Mouse (Mus musculus) forebrain, embryonic 15.5 days (tissue): Measurements from ENCODE around the gene Noto. TPM values are rescaled to one million over a fixed set of nuclear protein-coding genes. Genes with fewer than 3 reads are reported as not detected.
A peak's percentile ranks its signal among the peaks of the same experiment; 100 is the strongest.

ENCODE experiments used
- ATAC-seq: fragments of 200-750 bp; cut with Nextera tagmentation; replicated peaks from 2 replicates; pipeline ENCODE4 v1.8.0; 2017; ENCODE audit warnings: mild to moderate bottlenecking, moderate TSS enrichment, moderate library complexity
- H3K27ac ChIP-seq: fragments of 300-500 bp; sonication (generic); replicated peaks from 2 replicates; pipeline ENCODE4 v1.5.1; 2015; ENCODE audit warnings: mild to moderate bottlenecking, inconsistent platforms
- H3K27me3 ChIP-seq: fragments of 300-500 bp; sonication (generic); 2 replicates; pipeline ENCODE4 v1.6.1; 2015; ENCODE audit warnings: inconsistent platforms
- H3K36me3 ChIP-seq: fragments of 300-500 bp; sonication (generic); 2 replicates; pipeline ENCODE4 v1.6.1; 2015; ENCODE audit warnings: mild to moderate bottlenecking, inconsistent platforms
- H3K4me1 ChIP-seq: fragments of 300-500 bp; sonication (generic); 2 replicates; pipeline ENCODE4 v1.6.1; 2015; ENCODE audit warnings: inconsistent platforms
- H3K4me2 ChIP-seq: fragments of 300-500 bp; sonication (generic); replicated peaks from 2 replicates; pipeline ENCODE4 v1.6.1; 2015; ENCODE audit warnings: mild to moderate bottlenecking, inconsistent platforms
- H3K4me3 ChIP-seq: fragments of 300-500 bp; sonication (generic); 2 replicates; pipeline ENCODE4 v1.5.1; 2015; ENCODE audit warnings: mild to moderate bottlenecking, inconsistent platforms
- H3K9ac ChIP-seq: fragments of 300-500 bp; sonication (generic); replicated peaks from 2 replicates; pipeline ENCODE4 v1.6.1; 2015; ENCODE audit warnings: mild to moderate bottlenecking, inconsistent platforms
- H3K9me3 ChIP-seq: fragments of 300-500 bp; sonication (generic); 2 replicates; pipeline ENCODE4 v1.6.1; 2016; ENCODE audit warnings: inconsistent platforms
- WGBS: fragments of 180-500 bp; shearing (Covaris S2); methylation state at CpG from one replicate; pipeline ENCODE4 v1.1.7; 2015; ENCODE audit warnings: mixed read lengths; 5-methylcytosine and 5-hydroxymethylcytosine counted together
- polyA plus RNA-seq: library from polyadenylated mRNA; unstranded; fragments of >200 nt; fragmentation: Nextera tagmentation; extraction: Ambion mirVana; gene quantifications from 2 replicates; pipeline ENCODE4 v1.2.1, GENCODE M21; 2015

Noto gene
- not detected in 2 replicates for polyA plus RNA-seq

- no peaks in the 10 kb centered on the region for H3K27me3 ChIP-seq
- no peak within 1 kb of the TSS for H3K4me3 ChIP-seq
- no peak within 1 kb of the TSS for H3K4me2 ChIP-seq
- no peaks in the 10 kb centered on the region for H3K4me1 ChIP-seq
- no peak within 1 kb of the TSS for H3K9ac ChIP-seq
- no peak for ATAC-seq
- H3K36me3 ChIP-seq: no peaks in the 10 kb centered on the region
- no peak within 1 kb of the TSS for H3K27ac ChIP-seq
- no peaks in the 10 kb centered on the region for H3K9me3 ChIP-seq
- 14% methylated on average over 28 of the region's 28 CpGs for WGBS
These were observed at the start of gene Noto for GRCm38 (mm10) chr6:85423836-85424379. Noto (plus strand) TSS chr6:85423886.

GRCm38 (mm10) chr6:85373951-85374733, 49.5 kb upstream of the Noto start, which contains the start of gene Rab11fip5:
Rab11fip5 (minus strand) TSS chr6:85374634.
- peak within 1 kb of the TSS; percentile 73 for H3K27ac ChIP-seq
- no peaks in the 10 kb centered on the region for H3K9me3 ChIP-seq
- H3K4me2 ChIP-seq: peak within 1 kb of the TSS; percentile 76
- peak; percentile 55 for ATAC-seq
- H3K27me3 ChIP-seq: no peaks in the 10 kb centered on the region
- peak within 1 kb of the TSS; percentile 75 for H3K4me3 ChIP-seq
- peaks cover 28% of the 10 kb centered on the region for H3K4me1 ChIP-seq
- no peaks in the 10 kb centered on the region for H3K36me3 ChIP-seq
- H3K9ac ChIP-seq: peak within 1 kb of the TSS; percentile 87
- under 1% methylated on average over 80 of the region's 80 CpGs for WGBS

GRCm38 (mm10) chr6:85374734-85375114, 49.0 kb upstream of the Noto start:
- Histone ChIP-seq H3K4me2 (peak overlapping the region; percentile 76), H3K36me3 (no peaks in the 10 kb centered on the region), H3K27me3 (no peaks in the 10 kb centered on the region), H3K4me3 (peak overlapping the region; percentile 75), H3K27ac (peak overlapping the region; percentile 73), H3K9me3 (no peaks in the 10 kb centered on the region), H3K9ac (peak overlapping the region; percentile 51), H3K4me1 (peaks cover 28% of the 10 kb centered on the region)
- ATAC-seq: peak; percentile 97
- 0% methylated on average over 19 of the region's 19 CpGs for WGBS

GRCm38 (mm10) chr6:85377066-85377734, 46.5 kb upstream of the Noto start:
- no peak overlapping the region for H3K27ac ChIP-seq
- no peak overlapping the region for H3K4me2 ChIP-seq
- H3K36me3 ChIP-seq: no peaks in the 10 kb centered on the region
- H3K27me3 ChIP-seq: no peaks in the 10 kb centered on the region
- no peak for ATAC-seq
- H3K4me1 ChIP-seq: peaks cover 20% of the 10 kb centered on the region
- 77% methylated on average over 4 of the region's 4 CpGs for WGBS
- H3K4me3 ChIP-seq: no peak overlapping the region
- no peaks in the 10 kb centered on the region for H3K9me3 ChIP-seq
- no peak overlapping the region for H3K9ac ChIP-seq

- WGBS: 61% methylated on average over 5 of the region's 5 CpGs
- Histone ChIP-seq H3K9me3 (no peaks in the 10 kb centered on the region), H3K9ac (no peak overlapping the region), H3K4me3 (no peak overlapping the region), H3K27ac (no peak overlapping the region), H3K36me3 (no peaks in the 10 kb centered on the region), H3K4me1 (peaks cover 13% of the 10 kb centered on the region), H3K27me3 (no peaks in the 10 kb centered on the region), H3K4me2 (no peak overlapping the region)
- ATAC-seq: no peak
These were observed 45.8 kb upstream of the Noto start for GRCm38 (mm10) chr6:85377876-85378275.

- Histone ChIP-seq H3K4me2 (no peak overlapping the region), H3K27me3 (no peaks in the 10 kb centered on the region), H3K4me3 (no peak overlapping the region), H3K4me1 (peaks cover 6% of the 10 kb centered on the region), H3K9ac (no peak overlapping the region), H3K9me3 (no peaks in the 10 kb centered on the region), H3K36me3 (no peaks in the 10 kb centered on the region), H3K27ac (no peak overlapping the region)
- no peak for ATAC-seq
- 63% methylated on average over 8 of the region's 8 CpGs for WGBS
These were observed 45.1 kb upstream of the Noto start for GRCm38 (mm10) chr6:85378629-85379028.

- 30% methylated on average over 10 of the region's 10 CpGs for WGBS
- no peaks in the 10 kb centered on the region for H3K9me3 ChIP-seq
- no peaks in the 10 kb centered on the region for H3K36me3 ChIP-seq
- no peak overlapping the region for H3K4me2 ChIP-seq
- H3K27me3 ChIP-seq: no peaks in the 10 kb centered on the region
- H3K9ac ChIP-seq: no peak overlapping the region
- no peaks in the 10 kb centered on the region for H3K4me1 ChIP-seq
- no peak overlapping the region for H3K4me3 ChIP-seq
- no peak overlapping the region for H3K27ac ChIP-seq
- peak; percentile 76 for ATAC-seq
These were observed 43.3 kb upstream of the Noto start for GRCm38 (mm10) chr6:85380201-85380900.

GRCm38 (mm10) chr6:85380901-85381647, 42.6 kb upstream of the Noto start:
- peak; percentile 69 for ATAC-seq
- H3K27ac ChIP-seq: no peak overlapping the region
- H3K4me2 ChIP-seq: no peak overlapping the region
- no peaks in the 10 kb centered on the region for H3K27me3 ChIP-seq
- no peak overlapping the region for H3K9ac ChIP-seq
- 22% methylated on average over 17 of the region's 17 CpGs for WGBS
- no peaks in the 10 kb centered on the region for H3K9me3 ChIP-seq
- no peaks in the 10 kb centered on the region for H3K36me3 ChIP-seq
- no peaks in the 10 kb centered on the region for H3K4me1 ChIP-seq
- H3K4me3 ChIP-seq: no peak overlapping the region

GRCm38 (mm10) chr6:85381648-85382020, 42.1 kb upstream of the Noto start:
- no peak for ATAC-seq
- Histone ChIP-seq H3K4me2 (no peak overlapping the region), H3K9me3 (no peaks in the 10 kb centered on the region), H3K9ac (no peak overlapping the region), H3K4me3 (no peak overlapping the region), H3K4me1 (no peaks in the 10 kb centered on the region), H3K27ac (no peak overlapping the region), H3K36me3 (no peaks in the 10 kb centered on the region), H3K27me3 (no peaks in the 10 kb centered on the region)
- 85% methylated on average over 10 of the region's 10 CpGs for WGBS

GRCm38 (mm10) chr6:85382791-85383190, 40.9 kb upstream of the Noto start:
- H3K4me2 ChIP-seq: no peak overlapping the region
- no peaks in the 10 kb centered on the region for H3K27me3 ChIP-seq
- H3K4me3 ChIP-seq: no peak overlapping the region
- no peaks in the 10 kb centered on the region for H3K9me3 ChIP-seq
- H3K27ac ChIP-seq: no peak overlapping the region
- H3K36me3 ChIP-seq: no peaks in the 10 kb centered on the region
- no peak overlapping the region for H3K9ac ChIP-seq
- WGBS: 82% methylated on average over 2 of the region's 2 CpGs
- no peak for ATAC-seq
- no peaks in the 10 kb centered on the region for H3K4me1 ChIP-seq

GRCm38 (mm10) chr6:85388608-85389007, 35.1 kb upstream of the Noto start:
- Histone ChIP-seq H3K9ac (no peak overlapping the region), H3K4me2 (no peak overlapping the region), H3K27me3 (no peaks in the 10 kb centered on the region), H3K27ac (no peak overlapping the region), H3K9me3 (no peaks in the 10 kb centered on the region), H3K36me3 (no peaks in the 10 kb centered on the region), H3K4me1 (no peaks in the 10 kb centered on the region), H3K4me3 (no peak overlapping the region)
- no peak for ATAC-seq
- 76% methylated on average over 5 of the region's 5 CpGs for whole genome bisulfite sequencing
